In the genomic region with DNA sequence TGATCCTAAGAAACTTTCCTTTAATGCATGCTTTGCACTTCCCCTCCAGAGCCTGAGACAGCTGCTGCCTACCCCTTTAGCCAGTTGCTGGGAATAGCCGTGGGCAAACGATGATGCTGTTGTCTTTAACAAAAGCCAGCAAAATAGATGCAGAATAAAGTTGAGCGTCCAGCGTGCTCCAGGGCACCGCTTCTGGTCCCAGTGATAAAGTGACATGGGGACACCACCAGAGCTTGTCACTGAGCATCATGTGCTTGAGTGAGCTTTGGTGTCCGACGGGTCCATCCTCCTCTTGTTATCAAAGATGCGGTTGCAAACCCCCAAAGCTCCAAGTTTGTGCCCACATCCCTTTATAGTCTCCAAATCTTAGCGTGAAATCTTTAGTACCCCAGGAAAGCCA, we compare ENCODE assay signal across 23 mouse cellular contexts. TPM values are rescaled to one million over a fixed set of nuclear protein-coding genes. Genes with fewer than 3 reads are reported as not detected.
A peak's percentile ranks its signal among the peaks of the same experiment; 100 is the strongest.
DNase-seq lines count a peak whose midpoint lies in the region; ATAC-seq lines count a peak whose summit lies in the region.
"Had no signal": no experiment of that assay in that cellular context is flagged by ENCODE, and none has a peak within 500 bp of the region (broad histone marks: within the 10 kb centered on the region; RNA-seq: fewer than 3 reads in every experiment).

No protein-coding gene starts in this region.

- H3K4me1 ChIP-seq in forebrain, embryonic 13.5 days, result peaks cover 12% of the 10 kb centered on the region
- H3K4me1 ChIP-seq in forebrain, embryonic 11.5 days (replicated peaks; ENCODE audit: control insufficient read depth, insufficient read depth, low read length), result no peaks in the 10 kb centered on the region
- H3K4me1 ChIP-seq in heart, embryonic 16.5 days (ENCODE audit: control insufficient read depth, insufficient read depth, low read length), result peaks cover 3% of the 10 kb centered on the region; the same call in 1 of the 2 replicates
- H3K4me1 ChIP-seq in limb, embryonic 15.5 days, result peaks cover 9% of the 10 kb centered on the region; the same call in 1 of the 2 replicates
- 0 out of 2 replicates have a peak, but pooled peaks cover 3% of the 10 kb centered on the region for H3K4me1 ChIP-seq in limb, embryonic 10.5 days
- H3K4me1 ChIP-seq: embryonic facial prominence, embryonic 13.5 days; liver, embryonic 13.5 days had no signal

- no peak overlapping the region for H3K9ac ChIP-seq in forebrain, embryonic 13.5 days
- no peak overlapping the region for H3K9ac ChIP-seq in forebrain, embryonic 11.5 days (ENCODE audit: low read length)
- no peak overlapping the region for H3K9ac ChIP-seq in heart, embryonic 16.5 days (ENCODE audit: low read length)
- H3K9ac ChIP-seq in limb, embryonic 15.5 days, result no peak overlapping the region
- H3K9ac ChIP-seq: embryonic facial prominence, embryonic 13.5 days; limb, embryonic 12.5 days; liver, embryonic 13.5 days; midbrain, embryonic 13.5 days had no signal

- no peak overlapping the region for H3K4me2 ChIP-seq in forebrain, embryonic 13.5 days
- H3K4me2 ChIP-seq in forebrain, embryonic 11.5 days (ENCODE audit: low read depth, low read length, severe bottlenecking), result no peak overlapping the region
- H3K4me2 ChIP-seq in heart, embryonic 16.5 days (ENCODE audit: low read depth, low read length), result peak overlapping the region; percentile 10; the same call in 1 of the 2 replicates
- no peak overlapping the region for H3K4me2 ChIP-seq in limb, embryonic 15.5 days
- H3K4me2 ChIP-seq: embryonic facial prominence, embryonic 13.5 days; limb, embryonic 12.5 days; liver, embryonic 13.5 days; midbrain, embryonic 13.5 days had no signal

- H3K4me3 ChIP-seq in forebrain, embryonic 13.5 days, result no peak overlapping the region
- H3K4me3 ChIP-seq in forebrain, embryonic 11.5 days (ENCODE audit: low read depth, low read length), result no peak overlapping the region
- H3K4me3 ChIP-seq in heart, embryonic 16.5 days (ENCODE audit: low read length), result no peak overlapping the region
- no peak overlapping the region for H3K4me3 ChIP-seq in limb, embryonic 15.5 days
- no peak overlapping the region for H3K4me3 ChIP-seq in limb, embryonic 10.5 days
- H3K4me3 ChIP-seq: embryonic facial prominence, embryonic 13.5 days; heart, embryonic 10.5 days; limb, embryonic 12.5 days; liver, embryonic 13.5 days; midbrain, embryonic 13.5 days had no signal

- DNase-seq in forebrain, embryonic 11.5 days (ENCODE audit: low spot score), result no peak
- no peak for DNase-seq in heart, adult 18-20 months
- no peak for DNase-seq in limb, embryonic 10.5 days (ENCODE audit: low spot score)
- DNase-seq in adipocyte (ENCODE audit: low spot score), result no peak
- DNase-seq: adrenal gland, postnatal 14 days; kidney, adult 18-20 months; liver, embryonic 13.5 days; lung, adult 2 months; lung, postnatal 14 days; right cerebral cortex, postnatal 14 days; thymus, adult 2 months; thymus, postnatal 4 days had no signal

- 83% methylated on average over 9 of the region's 9 CpGs for WGBS in forebrain, embryonic 13.5 days
- WGBS in forebrain, embryonic 11.5 days, result 90% methylated on average over 9 of the region's 9 CpGs
- 85% methylated on average over 9 of the region's 9 CpGs for WGBS in heart, embryonic 16.5 days
- WGBS in limb, embryonic 15.5 days, result 89% methylated on average over 9 of the region's 9 CpGs
- WGBS in limb, embryonic 10.5 days, result 92% methylated on average over 9 of the region's 9 CpGs

- H3K27ac ChIP-seq in forebrain, embryonic 13.5 days, result 0 out of 2 replicates have a peak overlapping the region, but pooled peaks have one; percentile 14
- no peak overlapping the region for H3K27ac ChIP-seq in forebrain, embryonic 11.5 days (ENCODE audit: low read depth, low read length)
- no peak overlapping the region for H3K27ac ChIP-seq in heart, embryonic 16.5 days (ENCODE audit: low read length)
- 0 out of 2 replicates have a peak overlapping the region, but pooled peaks have one; percentile 50 for H3K27ac ChIP-seq in limb, embryonic 15.5 days
- no peak overlapping the region for H3K27ac ChIP-seq in limb, embryonic 10.5 days
- H3K27ac ChIP-seq: embryonic facial prominence, embryonic 13.5 days; heart, embryonic 10.5 days; kidney, postnatal 0 days; limb, embryonic 12.5 days; liver, embryonic 13.5 days; midbrain, embryonic 13.5 days; stomach, postnatal 0 days had no signal

- no peaks in the 10 kb centered on the region for H3K27me3 ChIP-seq in forebrain, embryonic 13.5 days
- H3K27me3 ChIP-seq in forebrain, embryonic 11.5 days (ENCODE audit: control insufficient read depth, insufficient read depth, low read length), result no peaks in the 10 kb centered on the region
- H3K27me3 ChIP-seq in heart, embryonic 16.5 days (ENCODE audit: control insufficient read depth, insufficient read depth, low read length), result no peaks in the 10 kb centered on the region
- H3K27me3 ChIP-seq in limb, embryonic 15.5 days, result no peaks in the 10 kb centered on the region
- H3K27me3 ChIP-seq in limb, embryonic 10.5 days (ENCODE audit: low read depth, poor library complexity, severe bottlenecking), result no peaks in the 10 kb centered on the region
- H3K27me3 ChIP-seq: embryonic facial prominence, embryonic 13.5 days; limb, embryonic 12.5 days; liver, embryonic 13.5 days; midbrain, embryonic 13.5 days had no signal

- no peaks in the 10 kb centered on the region for H3K9me3 ChIP-seq in forebrain, embryonic 13.5 days (replicated peaks)
- H3K9me3 ChIP-seq in forebrain, embryonic 11.5 days (ENCODE audit: control insufficient read depth, low read length), result no peaks in the 10 kb centered on the region
- H3K9me3 ChIP-seq in heart, embryonic 16.5 days (replicated peaks; ENCODE audit: control insufficient read depth, low read length), result no peaks in the 10 kb centered on the region
- no peaks in the 10 kb centered on the region for H3K9me3 ChIP-seq in limb, embryonic 15.5 days
- no peaks in the 10 kb centered on the region for H3K9me3 ChIP-seq in limb, embryonic 10.5 days (replicated peaks)
- H3K9me3 ChIP-seq: embryonic facial prominence, embryonic 13.5 days; heart, embryonic 10.5 days; limb, embryonic 12.5 days; liver, embryonic 13.5 days; midbrain, embryonic 13.5 days had no signal

- ATAC-seq in forebrain, embryonic 13.5 days, result no peak; the same call in 1 of the 2 replicates
- ATAC-seq in forebrain, embryonic 11.5 days (replicated peaks; ENCODE audit: low FRiP score), result no peak
- no peak for ATAC-seq in heart, embryonic 16.5 days (replicated peaks; ENCODE audit: extremely low read depth, insufficient read depth, low FRiP score)
- ATAC-seq in limb, embryonic 15.5 days (ENCODE audit: insufficient number of reproducible peaks, low FRiP score, low TSS enrichment, low read depth), result no peak
- ATAC-seq: inflammation-experienced regulatory T-cells, adult 6 months had no signal

- peaks cover 4% of the 10 kb centered on the region for H3K36me3 ChIP-seq in forebrain, embryonic 13.5 days (ENCODE audit: poor library complexity, severe bottlenecking)
- H3K36me3 ChIP-seq in forebrain, embryonic 11.5 days (ENCODE audit: control insufficient read depth, insufficient read depth, low read length), result no peaks in the 10 kb centered on the region
- H3K36me3 ChIP-seq in heart, embryonic 16.5 days (ENCODE audit: control insufficient read depth, insufficient read depth), result no peaks in the 10 kb centered on the region
- H3K36me3 ChIP-seq in limb, embryonic 15.5 days, result no peaks in the 10 kb centered on the region
- no peaks in the 10 kb centered on the region for H3K36me3 ChIP-seq in limb, embryonic 10.5 days
- H3K36me3 ChIP-seq: embryonic facial prominence, embryonic 13.5 days; heart, embryonic 10.5 days; limb, embryonic 12.5 days; liver, embryonic 13.5 days had no signal

RNA-seq across cellular contexts. Expression of a gene that starts 18.4 kb away (rescaled TPM):
- polyA plus RNA-seq in forebrain, embryonic 13.5 days (2015; fragmentation: Nextera tagmentation; extraction: Ambion mirVana), result 40.3 and 46.9 TPM in 2 replicates
- polyA plus RNA-seq in forebrain, embryonic 11.5 days (2014; fragmentation: Nextera tagmentation; extraction: Ambion mirVana), result 22.6 and 23.4 TPM in 2 replicates
- polyA plus RNA-seq in heart, embryonic 16.5 days (2015; fragmentation: Nextera tagmentation; extraction: Ambion mirVana), result 1.9 and 2.0 TPM in 2 replicates
- under 1 TPM; 0.75 to 0.89 TPM for total RNA-seq in heart, adult 18-20 months (2021)
- polyA plus RNA-seq in limb, embryonic 15.5 days (2015; fragmentation: Nextera tagmentation; extraction: Ambion mirVana), result 17.8 and 19.4 TPM in 2 replicates
- polyA plus RNA-seq in limb, embryonic 10.5 days (2016; fragmentation: Nextera tagmentation; extraction: Ambion mirVana), result 5.6 and 7.0 TPM in 2 replicates
- total RNA-seq: megakaryocyte, adult 5-6 weeks had no signal

Comparison
In these comparisons a context has a peak if more than half of its experiments do, and no peak if none do; other contexts are left out.
1. H3K27ac ChIP-seq: peak in forebrain, embryonic 13.5 days (single experiment) and limb, embryonic 15.5 days (single experiment); none in forebrain, embryonic 11.5 days (single experiment), heart, embryonic 16.5 days (single experiment) and limb, embryonic 10.5 days (single experiment).